ENCODE assay signal across 20 mouse cellular contexts in the genomic region with DNA sequence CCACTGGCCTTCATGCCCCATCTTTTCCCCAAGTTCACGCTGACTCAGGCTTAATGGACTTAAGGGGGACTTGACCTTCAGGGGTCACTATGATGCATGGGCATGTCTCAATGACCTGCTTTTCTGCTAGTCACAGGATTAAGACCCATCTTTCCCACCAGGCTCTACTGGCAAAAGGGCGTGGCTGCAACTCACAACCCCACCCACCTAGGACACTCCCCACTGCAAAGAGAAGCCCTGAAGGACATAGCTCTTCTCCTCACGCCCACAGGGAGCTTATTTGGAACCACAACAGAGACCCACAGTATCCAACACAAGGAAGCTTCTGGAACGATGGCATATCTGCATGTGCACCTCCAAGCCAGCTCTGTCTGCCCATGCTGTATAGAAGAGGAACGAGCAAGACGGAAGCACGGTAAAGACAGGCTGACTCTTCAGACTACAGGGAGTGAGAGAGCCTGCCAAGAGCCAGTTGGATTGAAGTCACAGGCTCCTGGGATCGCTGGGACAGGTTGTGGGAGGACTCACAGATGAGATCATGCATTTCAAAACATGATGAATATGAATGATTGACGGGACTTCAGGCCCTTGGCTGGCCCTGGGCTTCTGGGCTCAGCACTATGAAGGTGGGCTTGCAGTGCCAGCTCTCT.
DNase-seq lines count a peak whose midpoint lies in the region; ATAC-seq and TF ChIP-seq lines count a peak whose summit lies in the region.
"Had no signal": no experiment of that assay in that cellular context is flagged by ENCODE, and none has a peak within 500 bp of the region (broad histone marks: within the 10 kb centered on the region; RNA-seq: fewer than 3 reads in every experiment).

No protein-coding gene starts in this region.

- no peaks in the 10 kb centered on the region for H3K4me1 ChIP-seq in liver, postnatal 0 days (ENCODE audit: insufficient read depth)
- H3K4me1 ChIP-seq: embryonic facial prominence, embryonic 12.5 days; intestine, embryonic 15.5 days; midbrain, embryonic 12.5 days; stomach, embryonic 15.5 days had no signal

- no peaks in the 10 kb centered on the region for H3K36me3 ChIP-seq in liver, postnatal 0 days (replicated peaks; ENCODE audit: insufficient read depth, low read length)
- H3K36me3 ChIP-seq: embryonic facial prominence, embryonic 12.5 days; hindbrain, embryonic 12.5 days; intestine, embryonic 15.5 days; limb, embryonic 12.5 days; midbrain, embryonic 12.5 days; stomach, embryonic 15.5 days had no signal

- H3K9me3 ChIP-seq in liver, postnatal 0 days (ENCODE audit: low read length): no peaks in the 10 kb centered on the region
- H3K9me3 ChIP-seq: embryonic facial prominence, embryonic 12.5 days; hindbrain, embryonic 12.5 days; intestine, embryonic 15.5 days; limb, embryonic 12.5 days; midbrain, embryonic 12.5 days; stomach, embryonic 15.5 days had no signal

- TF ChIP-seq EP300 in liver, postnatal 0 days (IDR thresholded peaks at IDR 0.05; ENCODE audit: low read depth): no peak

- no peak overlapping the region for H3K27ac ChIP-seq in gastrocnemius, adult 2 months
- no peak overlapping the region for H3K27ac ChIP-seq in liver, postnatal 0 days (ENCODE audit: low read depth)
- H3K27ac ChIP-seq: embryonic facial prominence, embryonic 12.5 days; hindbrain, embryonic 12.5 days; intestine, embryonic 15.5 days; limb, embryonic 12.5 days; midbrain, embryonic 12.5 days; stomach, embryonic 15.5 days had no signal

- H3K4me3 ChIP-seq in gastrocnemius, adult 2 months: no peak overlapping the region
- H3K4me3 ChIP-seq in liver, postnatal 0 days (ENCODE audit: low read depth, low read length): no peak overlapping the region
- H3K4me3 ChIP-seq: embryonic facial prominence, embryonic 12.5 days; hindbrain, embryonic 12.5 days; intestine, embryonic 15.5 days; limb, embryonic 12.5 days; midbrain, embryonic 12.5 days; stomach, embryonic 15.5 days had no signal

- H3K4me2 ChIP-seq in liver, postnatal 0 days (ENCODE audit: low read depth, low read length): no peak overlapping the region
- H3K4me2 ChIP-seq: embryonic facial prominence, embryonic 12.5 days; hindbrain, embryonic 12.5 days; intestine, embryonic 15.5 days; limb, embryonic 12.5 days; midbrain, embryonic 12.5 days; stomach, embryonic 15.5 days had no signal

- intact Hi-C loops in gastrocnemius, adult 2 months (cut with DNase I): no loop called here

- no peak overlapping the region for H3K9ac ChIP-seq in liver, postnatal 0 days (replicated peaks)
- H3K9ac ChIP-seq: embryonic facial prominence, embryonic 12.5 days; forebrain, postnatal 0 days; hindbrain, embryonic 12.5 days; intestine, embryonic 15.5 days; limb, embryonic 12.5 days; midbrain, embryonic 12.5 days; stomach, embryonic 15.5 days had no signal

- no peak for ATAC-seq in liver, postnatal 0 days
- ATAC-seq: intestine, embryonic 15.5 days; Patski had no signal

- WGBS in liver, postnatal 0 days (ENCODE audit: insufficient replicate concordance): 58% methylated on average over 9 of the region's 9 CpGs

- H3K27me3 ChIP-seq in liver, postnatal 0 days (ENCODE audit: insufficient read depth, low read length): no peaks in the 10 kb centered on the region
- H3K27me3 ChIP-seq: embryonic facial prominence, embryonic 12.5 days; intestine, embryonic 15.5 days; limb, embryonic 12.5 days; midbrain, embryonic 12.5 days; stomach, embryonic 15.5 days had no signal

- TF ChIP-seq CTCF in gastrocnemius, adult 2 months (IDR thresholded peaks at IDR 0.05): no peak
- no peak for TF ChIP-seq CTCF in liver, postnatal 0 days (IDR thresholded peaks at IDR 0.05; ENCODE audit: low read depth)

- DNase-seq in adrenal gland, adult 2 months: peak; percentile 18
- DNase-seq in adrenal gland, postnatal 25 days: no peak
- DNase-seq in layer of hippocampus, adult 9-11 months: peak; percentile 52
- no peak for DNase-seq in layer of hippocampus, postnatal 14 days (ENCODE audit: low spot score in 2 of 2)
- DNase-seq in cerebellum, adult 11-12 months: peak; percentile 86
- DNase-seq in fat pad, adult 2 months (ENCODE audit: extremely low read depth, low read depth, low spot score): peak; percentile 0
- no peak for DNase-seq in gastrocnemius, adult 2 months
- no peak for DNase-seq in liver, postnatal 0 days
- DNase-seq: adrenal gland, adult 8-10 months; forebrain, postnatal 0 days; kidney, postnatal 14 days; lung, postnatal 36 days; thymus, postnatal 36 days had no signal

Comparison
In these comparisons a context has a peak if more than half of its experiments do, and no peak if none do; other contexts are left out.
1. DNase-seq: peak in adrenal gland, adult 2 months (single experiment), layer of hippocampus, adult 9-11 months (single experiment), cerebellum, adult 11-12 months (single experiment) and fat pad, adult 2 months (single experiment); none in adrenal gland, postnatal 25 days (single experiment), layer of hippocampus, postnatal 14 days (0 of 2), gastrocnemius, adult 2 months (single experiment) and liver, postnatal 0 days (single experiment).